In the genomic region with DNA sequence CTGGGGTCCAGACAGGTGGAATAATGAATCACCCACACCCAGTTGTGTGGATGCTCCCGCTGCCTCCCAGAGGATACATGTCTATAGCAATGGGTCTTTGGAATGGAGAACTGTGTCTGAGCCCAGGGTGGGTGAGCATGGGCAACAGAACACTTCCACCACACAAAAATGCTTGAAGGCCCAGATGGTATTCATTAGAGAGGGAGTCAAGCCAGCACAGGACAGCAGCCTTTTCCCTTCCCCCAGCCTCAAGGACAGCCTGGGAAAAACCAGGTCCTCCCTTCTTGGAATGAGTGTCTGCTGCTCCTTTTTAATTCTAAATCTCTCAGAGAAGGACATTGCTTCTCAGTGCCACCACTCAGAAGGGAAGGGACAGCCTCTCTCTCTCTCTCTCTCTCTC, we compare ENCODE assay signal across 30 mouse cellular contexts. TPM values are rescaled to one million over a fixed set of nuclear protein-coding genes. Genes with fewer than 3 reads are reported as not detected.
A peak's percentile ranks its signal among the peaks of the same experiment; 100 is the strongest.
DNase-seq lines count a peak whose midpoint lies in the region; ATAC-seq and TF ChIP-seq lines count a peak whose summit lies in the region.
"Had no signal": no experiment of that assay in that cellular context is flagged by ENCODE, and none has a peak within 500 bp of the region (broad histone marks: within the 10 kb centered on the region; RNA-seq: fewer than 3 reads in every experiment).

No protein-coding gene starts in this region.

- peaks cover 17% of the 10 kb centered on the region for H3K4me1 ChIP-seq in limb, embryonic 10.5 days
- H3K4me1 ChIP-seq in forebrain, postnatal 0 days (ENCODE audit: insufficient read depth): no peaks in the 10 kb centered on the region
- H3K4me1 ChIP-seq: heart, embryonic 10.5 days; heart, embryonic 15.5 days; intestine, embryonic 15.5 days; liver, embryonic 13.5 days; midbrain, embryonic 13.5 days; neural tube, embryonic 13.5 days had no signal

- TF ChIP-seq CTCF in forebrain, postnatal 0 days (IDR thresholded peaks at IDR 0.05; ENCODE audit: low read depth): no peak

- H3K4me2 ChIP-seq in forebrain, postnatal 0 days (ENCODE audit: low read depth): no peak overlapping the region
- H3K4me2 ChIP-seq: heart, embryonic 15.5 days; hindbrain, embryonic 12.5 days; intestine, embryonic 15.5 days; limb, embryonic 15.5 days; liver, embryonic 13.5 days; midbrain, embryonic 13.5 days; neural tube, embryonic 13.5 days had no signal

- 86% methylated on average over 1 of the region's 1 CpGs for WGBS in limb, embryonic 10.5 days
- WGBS in forebrain, postnatal 0 days: 97% methylated on average over 1 of the region's 1 CpGs

- ATAC-seq in forebrain, postnatal 0 days: no peak
- ATAC-seq: forebrain, embryonic 14.5 days; hindbrain, postnatal 0 days; intestine, embryonic 15.5 days; lung, postnatal 0 days; midbrain, embryonic 13.5 days had no signal

- no peaks in the 10 kb centered on the region for H3K27me3 ChIP-seq in limb, embryonic 10.5 days (ENCODE audit: low read depth, poor library complexity, severe bottlenecking)
- no peaks in the 10 kb centered on the region for H3K27me3 ChIP-seq in forebrain, postnatal 0 days (ENCODE audit: insufficient read depth, low read length)
- H3K27me3 ChIP-seq: heart, embryonic 15.5 days; hindbrain, embryonic 12.5 days; limb, embryonic 15.5 days; liver, embryonic 13.5 days; midbrain, embryonic 13.5 days; neural tube, embryonic 13.5 days had no signal

- peak; percentile 58 to 66 for DNase-seq in cerebellum, postnatal 14 days
- no peak for DNase-seq in cerebellum, adult 9-11 months
- peak; percentile 76 for DNase-seq in NIH3T3 (ENCODE audit: low read depth)
- DNase-seq in embryo, embryonic 11 days: peak; percentile 51
- no peak for DNase-seq in limb, embryonic 10.5 days (ENCODE audit: low spot score)
- no peak for DNase-seq in layer of hippocampus, adult 11-12 months (ENCODE audit: low spot score)
- no peak for DNase-seq in forebrain, postnatal 0 days
- DNase-seq: adrenal gland, postnatal 10 days; cerebellum, adult 18-20 months; gastrocnemius, postnatal 25 days; heart, adult 11 months; kidney, adult 2 months; kidney, postnatal 36 days; liver, embryonic 13.5 days; lung, adult 18-20 months; lung, postnatal 4 days had no signal

- H3K36me3 ChIP-seq in limb, embryonic 10.5 days: no peaks in the 10 kb centered on the region
- no peaks in the 10 kb centered on the region for H3K36me3 ChIP-seq in forebrain, postnatal 0 days (ENCODE audit: insufficient read depth)
- H3K36me3 ChIP-seq: heart, embryonic 10.5 days; heart, embryonic 15.5 days; hindbrain, embryonic 12.5 days; intestine, embryonic 15.5 days; limb, embryonic 15.5 days; liver, embryonic 13.5 days; midbrain, embryonic 13.5 days; neural tube, embryonic 13.5 days had no signal

- H3K9ac ChIP-seq in forebrain, postnatal 0 days: no peak overlapping the region
- H3K9ac ChIP-seq: heart, embryonic 15.5 days; hindbrain, embryonic 12.5 days; intestine, embryonic 15.5 days; limb, embryonic 15.5 days; liver, embryonic 13.5 days; midbrain, embryonic 13.5 days; neural tube, embryonic 13.5 days had no signal

- H3K4me3 ChIP-seq in limb, embryonic 10.5 days: no peak overlapping the region
- H3K4me3 ChIP-seq in forebrain, postnatal 0 days (ENCODE audit: low read depth, low read length): no peak overlapping the region
- H3K4me3 ChIP-seq: heart, embryonic 10.5 days; heart, embryonic 15.5 days; hindbrain, embryonic 12.5 days; intestine, embryonic 15.5 days; limb, embryonic 15.5 days; liver, embryonic 13.5 days; midbrain, embryonic 13.5 days; neural tube, embryonic 13.5 days had no signal

- 0 out of 2 replicates have a peak overlapping the region, but pooled peaks have one; percentile 58 for H3K27ac ChIP-seq in limb, embryonic 10.5 days
- H3K27ac ChIP-seq in forebrain, postnatal 0 days (ENCODE audit: low read depth, low read length): no peak overlapping the region
- H3K27ac ChIP-seq: heart, embryonic 10.5 days; heart, embryonic 15.5 days; hindbrain, embryonic 12.5 days; hindbrain, postnatal 0 days; intestine, embryonic 15.5 days; limb, embryonic 15.5 days; liver, embryonic 13.5 days; midbrain, embryonic 13.5 days; neural tube, embryonic 13.5 days had no signal

- no peaks in the 10 kb centered on the region for H3K9me3 ChIP-seq in limb, embryonic 10.5 days (replicated peaks)
- H3K9me3 ChIP-seq in forebrain, postnatal 0 days (ENCODE audit: low read length): no peaks in the 10 kb centered on the region
- H3K9me3 ChIP-seq: heart, embryonic 10.5 days; heart, embryonic 15.5 days; hindbrain, embryonic 12.5 days; intestine, embryonic 15.5 days; limb, embryonic 15.5 days; liver, embryonic 13.5 days; midbrain, embryonic 13.5 days; neural tube, embryonic 13.5 days had no signal

RNA-seq across cellular contexts. Expression of a gene that starts 52.3 kb away (rescaled TPM):
- polyA plus RNA-seq in limb, embryonic 10.5 days (2016; fragmentation: Nextera tagmentation; extraction: Ambion mirVana): 1.3 TPM in 2 replicates
- 4.2 and 8.0 TPM in 2 replicates for total RNA-seq in forebrain, postnatal 0 days (2014; rRNA removed)
- polyA plus RNA-seq in forebrain, postnatal 0 days (2015; fragmentation: Nextera tagmentation; extraction: Ambion mirVana): 2.4 and 3.7 TPM in 2 replicates
- total RNA-seq: CH12.LX; ES-E14; megakaryocyte-erythroid progenitor cell, adult 5-6 weeks had no signal
- polyA plus RNA-seq: C2C12 had no signal

RNA-seq across cellular contexts. Expression of a gene that starts 58.7 kb away (rescaled TPM):
- 0.30 and 0.99 TPM in 2 replicates for polyA plus RNA-seq in limb, embryonic 10.5 days (2016; fragmentation: Nextera tagmentation; extraction: Ambion mirVana)
- 4.8 and 5.9 TPM in 2 replicates for total RNA-seq in forebrain, postnatal 0 days (2014; rRNA removed)
- 3.6 and 4.4 TPM in 2 replicates for polyA plus RNA-seq in forebrain, postnatal 0 days (2015; fragmentation: Nextera tagmentation; extraction: Ambion mirVana)
- total RNA-seq: CH12.LX; megakaryocyte-erythroid progenitor cell, adult 5-6 weeks had no signal
- polyA plus RNA-seq: C2C12 had no signal

Comparison
In these comparisons a context has a peak if more than half of its experiments do, and no peak if none do; other contexts are left out.
1. DNase-seq: peak in cerebellum, postnatal 14 days (2 of 2), NIH3T3 (single experiment) and embryo, embryonic 11 days (single experiment); none in cerebellum, adult 9-11 months (single experiment), limb, embryonic 10.5 days (single experiment), layer of hippocampus, adult 11-12 months (single experiment) and forebrain, postnatal 0 days (single experiment).